Mouse (Mus musculus) layer of hippocampus, adult 18-20 months (tissue): Measurements from ENCODE around the gene Emx1. TPM values are rescaled to one million over a fixed set of nuclear protein-coding genes. Genes with fewer than 3 reads are reported as not detected.
"Not testable (repeated sequence)": the region's sequence is repeated elsewhere in the genome, so short reads cannot be mapped to it uniquely, and the experiment has no call there.

Experiments
- DNase-seq, 2 experiments: peaks; one replicate each; pipeline ENCODE4 v3.0.0; 2022; ENCODE audit warnings: low spot score in 2 of 2
- long read RNA-seq: library from polyadenylated mRNA; stranded (forward); transcript quantifications from one replicate; pipeline ENCODE4 v2.0.0, GENCODE M21; 2021
- total RNA-seq, 2 experiments: library from RNA; stranded (reverse); gene quantifications; 2 replicates each; pipeline ENCODE4 v1.2.3; 2021

The Emx1 gene
- 10 to 100 TPM; 17.0 to 19.3 TPM for total RNA-seq
- long read RNA-seq, transcript Emx1-201 (3 exons, 1,561 nt) = major isoform, 5 of 5 reads
- long read RNA-seq, partial matches to known transcripts = 0 of 5 reads
- long read RNA-seq, other reads (novel, unspliced or antisense) = 0 of 5 reads

DNA sequence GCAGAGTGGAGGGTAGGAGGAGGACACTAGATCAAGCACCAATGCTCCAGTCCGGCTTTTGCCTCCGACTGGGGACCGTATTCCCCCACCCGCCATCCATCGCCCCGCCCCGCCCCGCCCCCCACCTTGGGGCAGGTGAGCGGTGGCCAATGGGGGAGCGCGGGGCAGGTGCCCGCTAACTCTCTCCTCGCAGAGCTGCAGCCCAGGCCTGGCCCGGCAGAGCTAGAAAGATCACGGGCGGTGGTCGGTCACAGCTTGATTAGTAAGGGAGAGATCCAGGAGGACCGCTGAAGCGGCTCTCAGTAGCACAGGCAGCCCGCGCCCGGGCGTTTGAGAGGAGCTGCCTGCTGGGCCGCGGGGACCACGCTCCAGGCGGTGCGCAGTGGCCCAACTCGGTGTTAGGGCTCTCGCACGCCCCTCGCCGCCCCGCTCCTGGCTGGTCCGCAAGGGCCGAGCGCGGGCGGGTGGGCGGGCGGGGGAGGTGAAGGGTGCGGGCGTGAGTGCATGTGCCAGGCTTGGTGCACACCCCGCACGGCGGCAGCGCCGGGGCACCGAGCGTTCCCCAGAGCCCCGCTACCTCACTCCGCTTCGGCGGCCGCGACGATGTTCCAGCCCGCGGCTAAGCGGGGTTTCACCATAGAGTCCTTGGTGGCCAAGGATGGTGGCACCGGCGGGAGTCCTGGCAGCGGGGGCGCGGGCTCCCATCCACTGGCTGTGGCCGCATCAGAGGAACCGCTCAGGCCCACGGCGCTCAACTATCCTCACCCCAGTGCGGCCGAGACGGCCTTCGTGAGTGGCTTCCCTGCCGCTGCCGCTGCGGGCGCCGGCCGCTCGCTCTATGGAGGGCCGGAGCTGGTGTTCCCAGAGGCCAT, at the start of gene Emx1:
Gene Emx1 (plus strand): TSS at position 99 of the 872 bp plus-strand sequence.
- DNase-seq = peak in 1 of 2 experiments; percentile 68

DNA sequence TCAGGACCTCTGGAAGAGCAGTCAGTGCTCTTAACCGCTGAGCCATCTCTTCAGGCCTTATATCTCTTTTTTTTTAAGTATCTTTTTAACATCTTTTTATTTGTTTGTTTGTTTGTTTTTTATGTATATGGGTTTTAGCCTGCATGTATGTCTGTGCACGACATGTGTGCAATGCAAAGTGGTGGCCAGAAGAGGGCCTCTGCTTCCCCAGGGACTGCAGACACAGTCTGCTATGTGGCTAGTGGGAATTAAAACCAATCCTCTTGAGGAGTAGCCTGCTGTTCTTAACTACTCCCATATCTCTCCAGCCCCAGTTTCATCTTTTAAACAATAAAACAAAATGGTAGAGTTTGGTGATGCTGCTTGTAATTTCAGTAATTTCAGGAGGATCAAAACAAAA, 47.7 kb upstream of the Emx1 start:
- DNase-seq = no peak

DNA sequence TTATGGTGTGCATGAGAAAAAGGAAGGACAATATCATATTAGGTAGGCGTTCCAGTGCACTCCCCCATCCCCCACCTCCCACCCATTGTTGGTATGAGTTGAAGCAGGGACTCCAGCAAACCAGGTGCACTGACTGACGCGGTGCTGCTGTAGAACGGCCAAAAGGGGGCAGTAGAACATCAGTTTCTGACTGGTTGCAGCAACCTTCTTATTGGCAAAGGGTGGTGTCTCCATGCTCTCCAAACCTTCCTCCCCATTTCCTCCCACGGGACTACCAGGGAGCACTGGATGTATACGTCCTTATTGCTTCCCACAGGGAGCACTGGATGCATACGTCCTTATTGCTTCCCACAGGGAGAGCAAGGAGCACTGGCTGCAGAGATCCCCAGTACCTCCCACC, 46.2 kb upstream of the Emx1 start:
- peak in 1 of 2 experiments; percentile 44 for DNase-seq

DNA sequence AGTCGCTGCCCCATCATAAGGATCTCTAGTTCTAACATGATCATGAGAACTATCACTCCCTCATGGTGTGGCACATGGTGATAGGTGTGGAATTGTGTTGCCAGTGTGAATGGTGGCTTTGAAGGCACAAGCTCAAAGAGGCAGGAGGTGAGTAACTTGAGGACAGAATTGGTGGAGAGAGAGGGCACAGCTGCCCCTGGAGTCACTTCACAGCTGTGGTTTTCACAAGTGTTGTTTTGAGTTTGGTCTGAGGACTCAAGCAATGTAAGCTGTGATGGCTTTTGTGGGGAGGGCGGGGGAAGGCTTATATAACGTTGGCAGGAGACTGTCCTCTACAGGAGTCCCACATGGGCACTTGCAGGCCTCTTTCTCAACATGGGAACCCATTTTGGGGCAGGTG, 42.8 kb upstream of the Emx1 start:
- no peak for DNase-seq

DNA sequence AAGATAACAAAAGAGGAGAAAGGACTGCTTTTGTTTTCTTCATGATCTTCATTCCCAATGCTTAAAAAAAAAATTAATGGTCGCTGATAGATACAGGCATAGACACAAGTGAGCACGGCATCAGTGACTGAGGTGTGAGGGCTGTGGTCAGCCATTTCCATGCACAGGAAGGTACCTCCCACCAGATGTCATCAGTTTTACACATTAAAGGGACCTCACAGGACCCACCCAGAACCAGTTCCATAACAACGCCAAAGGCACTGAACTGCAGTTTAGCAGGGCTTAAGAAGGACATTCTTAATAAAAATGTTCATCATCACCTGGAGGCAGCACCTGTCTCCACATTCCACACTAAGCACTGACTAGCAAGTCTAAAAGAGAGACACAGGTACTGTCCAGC, 39.6 kb upstream of the Emx1 start:
- DNase-seq = no peak

DNA sequence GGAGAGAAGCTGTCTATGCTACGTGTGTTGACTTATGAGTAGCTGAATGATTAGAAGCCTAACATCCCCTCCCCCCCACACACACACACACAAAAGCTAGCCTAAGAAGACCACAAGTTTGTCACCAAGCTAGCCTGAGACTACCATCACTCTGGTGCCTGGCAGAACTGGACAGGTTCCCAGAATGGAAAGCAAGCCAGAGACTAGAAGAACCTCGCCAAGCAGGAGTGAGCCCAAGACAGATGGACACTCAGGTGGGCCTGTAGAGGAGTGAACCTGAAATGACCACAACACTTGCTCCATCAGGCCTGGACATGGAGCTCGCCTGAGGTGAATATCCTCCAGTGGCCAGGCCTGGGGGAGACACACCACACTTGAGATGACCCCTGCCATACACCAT, 36.9 kb upstream of the Emx1 start:
- no peak for DNase-seq

DNA sequence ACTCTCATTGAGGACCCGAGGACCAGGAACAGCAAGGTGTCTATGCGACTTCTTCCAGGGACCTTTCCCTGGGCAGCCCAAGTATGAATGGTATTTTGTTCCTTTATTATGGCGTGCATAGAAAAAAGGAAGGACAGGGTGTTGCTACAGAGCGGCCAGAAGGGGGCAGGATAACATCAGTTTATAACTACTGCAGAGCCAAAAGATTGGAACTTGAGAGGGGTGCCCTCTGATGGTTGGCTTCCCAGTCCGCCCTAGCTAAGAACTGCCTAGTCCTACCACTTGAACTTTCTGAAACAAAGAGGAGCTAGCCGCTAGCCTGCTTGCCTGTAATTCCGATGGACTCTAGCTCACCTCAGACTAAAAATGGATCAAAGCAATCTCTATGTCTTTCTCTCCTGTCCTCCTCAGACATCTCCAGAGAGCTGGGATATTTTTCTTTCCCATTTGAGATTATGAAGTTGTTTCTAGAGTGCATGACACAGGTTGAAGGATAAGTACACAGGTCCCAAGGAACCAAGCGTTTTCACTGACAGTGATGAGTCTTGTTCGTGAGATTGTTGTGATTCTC, 33.2 kb upstream of the Emx1 start:
- peak; percentile 57 to 86 for DNase-seq

DNA sequence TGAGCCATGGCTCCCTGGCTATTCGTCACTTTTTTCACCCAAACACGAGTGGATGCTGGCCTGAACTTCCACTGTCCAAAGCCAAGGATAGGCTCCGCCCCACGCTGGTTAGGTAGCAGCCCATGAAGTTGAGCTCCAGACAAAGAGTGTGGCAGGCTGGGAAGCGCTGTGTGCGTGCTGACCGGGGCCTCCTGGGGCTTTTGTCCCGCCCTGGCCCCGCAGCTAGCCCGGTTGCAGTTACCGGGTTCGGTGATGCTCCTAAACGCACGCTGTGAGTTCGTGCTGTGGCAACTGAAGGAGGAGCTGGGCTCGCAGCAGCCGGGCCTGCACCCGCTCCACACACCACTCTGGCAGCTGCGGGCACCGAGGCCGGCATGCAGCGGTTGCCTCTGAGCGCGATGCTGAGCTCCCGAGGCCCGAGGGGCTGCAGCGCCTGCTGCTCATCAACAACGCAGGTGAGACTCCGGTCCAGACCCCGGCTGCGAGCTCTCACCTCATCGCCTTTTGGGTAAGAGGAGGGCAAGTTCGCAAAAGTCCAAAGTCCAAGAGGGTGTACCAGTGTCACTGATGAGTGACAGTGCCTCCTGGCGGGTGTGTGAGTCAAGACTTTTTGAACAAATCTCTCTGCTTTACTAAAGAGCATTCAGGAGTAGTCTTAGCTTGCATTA, 32.2 kb upstream of the Emx1 start:
- peak in 1 of 2 experiments; percentile 22 for DNase-seq

DNA sequence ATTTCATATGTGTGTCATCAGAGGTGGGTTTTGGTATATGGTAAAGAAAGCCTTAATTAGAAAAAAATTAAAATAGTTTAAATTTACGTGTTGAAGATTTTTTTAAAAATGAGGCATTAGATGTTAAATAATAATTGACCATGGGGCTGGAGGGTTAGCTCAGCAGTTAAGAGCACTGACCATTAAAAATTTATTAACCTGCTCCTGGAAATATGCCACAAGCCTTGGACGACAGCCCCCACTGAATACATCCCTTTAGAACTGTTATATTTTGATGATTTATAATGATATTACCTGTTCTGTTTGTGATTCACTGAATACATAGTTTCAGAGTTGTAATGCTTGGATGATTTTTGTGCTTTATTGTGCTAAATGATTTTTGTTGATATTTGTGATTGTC, 30.7 kb upstream of the Emx1 start:
- not testable (repeated sequence) for DNase-seq

DNA sequence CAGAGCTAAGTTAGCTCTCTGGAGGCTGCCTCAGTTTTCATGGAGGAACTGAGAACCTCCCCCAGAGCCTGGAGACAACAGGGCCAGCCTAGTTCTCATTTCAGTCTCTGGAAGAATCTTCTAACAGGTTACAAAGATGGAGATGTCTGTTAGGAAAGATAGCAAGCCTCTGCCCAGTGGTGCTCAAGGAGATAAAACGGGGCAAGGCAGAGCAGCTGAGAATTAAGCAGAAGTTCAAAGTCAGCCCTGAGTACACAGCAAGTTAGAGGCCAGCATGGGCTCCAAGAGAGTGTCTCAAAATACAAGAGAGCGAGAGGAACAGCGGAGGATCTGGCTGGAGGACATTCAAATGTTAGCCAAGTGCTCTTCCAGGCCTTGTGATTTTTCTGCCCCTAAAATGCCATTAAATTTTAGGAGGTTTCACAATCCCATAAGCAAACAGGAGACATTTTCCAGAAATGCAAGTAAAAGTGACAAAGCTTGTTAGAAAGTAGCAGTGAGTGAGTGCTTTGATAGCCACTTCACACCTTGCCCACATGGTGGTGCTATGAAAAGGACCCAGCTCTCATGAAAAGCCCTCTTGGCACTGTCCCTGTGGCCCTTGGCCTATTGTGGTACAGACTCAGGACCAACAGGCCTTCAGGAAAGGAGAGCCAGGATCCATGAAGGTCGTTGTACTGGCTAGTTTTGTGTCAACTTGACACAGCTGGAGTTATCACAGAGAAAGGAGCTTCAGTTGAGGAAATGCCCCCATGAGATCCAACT, 29.0 kb upstream of the Emx1 start:
- not testable (repeated sequence) for DNase-seq

DNA sequence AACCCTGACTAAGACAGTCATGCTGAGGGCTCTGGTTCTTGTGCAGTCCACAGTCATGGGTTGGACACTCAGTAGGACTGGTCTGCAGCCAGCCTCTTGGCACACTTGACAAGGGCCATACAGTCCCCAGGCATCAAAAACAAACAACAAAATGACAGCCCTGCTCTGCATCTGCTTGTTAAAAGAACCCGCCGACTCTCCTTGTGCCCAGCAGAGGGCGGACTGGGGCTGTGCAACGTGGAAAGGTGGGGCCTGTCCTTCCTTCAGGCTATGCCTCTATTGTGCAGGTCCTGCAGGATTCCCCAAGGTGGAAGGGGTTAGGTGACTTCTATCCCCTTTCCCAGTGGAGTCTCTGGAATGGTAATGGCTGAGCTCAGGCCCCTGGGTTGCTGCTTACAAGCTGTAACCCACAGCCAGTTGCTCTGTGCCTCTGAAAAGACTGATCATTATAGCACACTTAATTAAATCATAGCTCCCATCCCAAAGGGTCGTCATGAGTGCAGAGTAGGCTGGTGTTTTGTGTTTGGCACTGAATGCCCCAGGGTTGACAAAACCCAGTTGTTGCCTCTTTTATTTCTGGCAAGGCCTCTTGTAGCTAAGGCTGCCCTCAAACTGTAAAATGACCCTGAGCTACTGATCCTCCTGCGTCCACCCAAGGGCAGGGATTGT, 28.0 kb upstream of the Emx1 start:
- peak; percentile 34 to 71 for DNase-seq

DNA sequence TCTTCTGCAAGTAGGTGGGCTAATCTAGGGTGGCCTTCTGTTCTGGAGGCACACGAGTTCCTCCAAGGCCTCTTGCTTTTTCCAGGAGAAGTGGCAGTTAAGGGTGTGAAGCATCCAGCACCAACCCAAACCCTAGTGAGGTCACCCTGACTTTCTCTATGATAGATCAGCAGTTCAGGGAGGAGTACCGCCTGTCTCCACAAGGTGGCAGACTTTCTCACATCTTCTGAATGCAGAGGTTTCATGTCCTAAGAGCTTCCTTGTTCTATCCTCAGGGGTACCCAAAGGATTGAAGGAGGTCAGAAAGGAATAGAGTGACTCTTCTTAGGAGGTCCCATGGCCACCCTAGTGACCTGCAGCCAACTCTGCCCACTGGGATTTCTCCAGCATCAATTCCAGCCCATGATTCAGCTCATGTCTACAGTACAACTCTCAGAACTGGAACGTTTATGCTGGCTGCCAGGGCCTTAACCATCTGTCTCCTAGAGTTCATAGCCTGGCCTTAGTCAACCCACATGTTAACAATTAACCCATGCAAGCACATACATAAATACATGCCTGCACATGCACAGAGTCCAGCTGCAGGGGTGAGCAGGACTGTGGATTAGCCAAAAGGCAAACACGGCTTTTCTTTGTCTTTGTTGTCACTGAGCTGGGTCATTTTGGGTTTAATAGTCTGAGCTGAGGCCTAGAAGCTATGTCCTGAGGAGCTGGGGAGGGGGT, 26.9 kb upstream of the Emx1 start:
- peak; percentile 52 to 88 for DNase-seq

DNA sequence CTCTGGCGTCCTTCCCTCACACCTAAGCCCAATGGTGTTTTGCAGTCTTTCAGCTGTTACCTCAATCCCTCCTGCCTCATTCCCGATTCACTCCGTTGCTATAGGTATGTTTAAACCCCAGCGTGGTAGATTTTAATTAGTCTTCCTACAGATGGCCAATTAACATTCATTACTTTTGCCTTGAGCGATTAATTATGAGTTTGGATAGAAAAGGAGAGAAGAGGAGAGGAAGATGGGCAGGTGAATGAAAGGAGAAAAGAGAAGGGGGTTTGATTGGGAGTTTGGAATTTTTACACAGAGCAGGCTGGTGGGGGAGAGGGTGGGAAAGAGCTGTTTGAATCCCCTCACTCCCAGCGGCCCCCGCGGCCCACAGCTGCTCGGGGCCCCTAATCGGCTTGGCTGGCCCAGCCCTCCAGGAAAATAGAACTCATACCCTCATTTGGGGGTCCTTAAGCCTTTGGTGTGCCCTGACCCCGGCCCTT, 21.8 kb upstream of the Emx1 start:
- DNase-seq = no peak

DNA sequence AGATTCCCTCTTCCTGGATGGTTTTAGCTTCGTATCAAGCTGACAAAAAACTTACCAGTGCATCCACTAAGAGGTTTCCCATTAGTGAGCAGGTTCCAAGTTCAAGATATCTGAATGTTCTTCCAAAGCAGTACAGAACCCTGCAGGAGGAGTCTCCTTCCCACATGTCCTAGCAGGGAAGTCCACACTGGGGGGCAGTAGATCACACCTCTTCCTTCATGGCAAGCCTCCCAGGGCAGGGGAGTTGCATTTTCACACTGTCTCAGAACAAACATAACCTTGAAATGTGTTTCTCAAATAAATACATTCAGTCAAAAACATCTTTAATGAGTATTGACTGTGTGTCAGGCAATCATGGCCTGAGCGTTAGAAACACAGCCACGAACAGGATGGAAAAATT, 7.7 kb upstream of the Emx1 start:
- no peak for DNase-seq

DNA sequence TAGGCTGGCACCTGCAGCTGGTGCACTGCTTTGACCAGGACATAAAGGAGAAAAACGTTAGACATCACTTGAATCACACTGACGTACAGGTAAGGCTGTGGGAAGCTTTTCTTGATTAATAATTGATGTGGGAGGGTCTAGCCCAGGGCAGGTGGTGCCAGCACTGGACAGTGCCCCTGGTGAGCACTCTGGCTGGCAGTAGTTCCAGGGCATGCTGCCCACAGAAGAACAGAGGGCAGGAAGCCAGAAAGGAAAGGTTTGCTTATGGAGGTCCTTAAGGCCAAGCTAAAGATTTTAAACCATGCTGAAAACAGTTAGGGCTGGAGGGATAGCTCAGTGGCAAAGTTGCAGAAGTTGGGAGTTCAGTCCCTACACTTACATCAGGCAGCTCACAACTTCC, 7.2 kb upstream of the Emx1 start:
- no peak for DNase-seq

DNA sequence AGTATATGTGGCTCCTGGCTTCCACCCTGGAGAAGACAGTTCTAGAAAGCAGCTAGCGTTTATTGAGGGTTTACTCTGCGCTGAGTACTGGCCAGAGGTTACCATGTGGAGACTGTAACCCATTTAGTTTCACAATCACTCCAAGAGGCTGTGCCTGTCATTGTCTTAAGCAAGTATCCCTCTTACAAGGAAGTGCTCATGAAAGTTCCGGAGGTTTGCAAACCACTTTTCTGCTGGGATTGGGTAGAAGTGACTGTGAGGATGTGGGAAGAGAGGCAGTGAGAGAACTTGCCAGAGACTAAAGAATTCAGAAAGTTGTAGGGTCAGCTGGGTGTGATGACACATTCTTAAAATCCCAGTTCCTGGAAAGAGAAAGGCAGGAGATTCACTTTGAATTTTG, 3.3 kb upstream of the Emx1 start:
- no peak for DNase-seq

DNA sequence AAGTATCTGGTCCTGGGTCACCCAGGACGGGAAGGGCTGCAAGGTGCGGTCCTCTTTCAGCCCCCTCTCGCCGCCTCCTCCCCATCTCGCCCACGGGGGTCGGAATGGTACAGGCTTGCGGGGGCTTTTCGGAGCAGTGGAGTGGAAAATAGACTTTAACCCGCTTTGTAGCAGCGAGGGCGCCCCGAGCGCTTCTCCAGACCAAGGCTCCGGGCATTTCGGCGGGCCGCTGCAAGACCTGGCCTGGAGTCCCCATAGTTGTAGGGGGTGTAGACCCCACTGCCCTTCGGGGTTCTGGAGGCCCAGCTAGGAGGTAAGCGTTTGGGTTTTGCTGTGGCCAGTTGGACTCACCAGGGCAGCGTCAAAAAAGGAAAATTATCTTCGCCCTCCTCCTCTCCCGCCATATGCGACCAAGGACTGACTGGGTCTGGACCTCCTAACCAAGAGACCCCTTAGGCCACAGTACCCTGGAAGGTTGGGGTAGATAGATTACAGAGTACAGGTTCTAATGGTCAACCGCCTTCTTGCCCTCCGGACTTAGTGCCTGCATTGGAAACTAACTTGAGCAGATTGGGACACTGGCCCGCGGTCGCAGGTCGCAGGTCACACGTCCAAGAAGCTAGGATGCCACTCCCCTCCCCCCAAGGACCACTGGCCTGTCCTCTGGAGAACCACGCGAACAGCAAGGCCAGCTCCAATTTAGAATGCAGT, 1.1 kb upstream of the Emx1 start:
- DNase-seq = no peak

DNA sequence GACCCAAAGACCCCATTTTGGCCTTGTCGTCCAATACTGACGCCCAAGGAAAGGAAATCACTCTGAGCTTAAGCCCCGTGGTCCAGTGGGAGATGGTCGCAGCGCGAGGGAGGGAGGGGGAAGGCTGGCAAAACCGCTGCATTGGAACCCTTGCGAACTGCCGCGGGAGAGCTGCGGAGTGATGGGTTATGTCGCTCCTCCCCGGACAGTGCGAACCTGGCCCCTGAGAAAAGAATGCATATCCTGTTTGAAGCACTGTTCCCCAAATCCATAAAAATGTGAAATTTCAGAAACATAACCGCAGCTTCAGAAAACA, 536 bp upstream of the Emx1 start:
- DNase-seq = no peak
